Mouse (Mus musculus) heart, adult 2 months (tissue): ENCODE measurements around the gene Zfyve1. TPM values are rescaled to one million over a fixed set of nuclear protein-coding genes. Genes with fewer than 3 reads are reported as not detected.

Experiments used
- DNase-seq, 2 experiments: peaks; one replicate each; pipeline ENCODE4 v3.0.0; 2021
- H3K27ac ChIP-seq: fragments of 200-600 bp; 2 replicates; pipeline ENCODE4 v1.8.1; 2022
- H3K27me3 ChIP-seq: fragments of 200-500 bp; 2 replicates; pipeline ENCODE4 v1.6.1; 2012; ENCODE audit warnings: mild to moderate bottlenecking, low read length, inconsistent platforms, mixed read lengths; ENCODE audit not compliant: control insufficient read depth, insufficient read depth
- H3K36me3 ChIP-seq: fragments of 200-500 bp; 2 replicates; pipeline ENCODE4 v1.6.1; 2012; ENCODE audit warnings: low read length, inconsistent platforms; ENCODE audit not compliant: control insufficient read depth, insufficient read depth
- H3K4me1 ChIP-seq: fragments of 200-500 bp; 2 replicates; pipeline ENCODE4 v1.6.1; 2011; ENCODE audit warnings: low read length; ENCODE audit not compliant: control insufficient read depth, insufficient read depth
- H3K4me3 ChIP-seq: fragments of 200-600 bp; 2 replicates; pipeline ENCODE4 v1.8.1; 2022
- H3K79me2 ChIP-seq: fragments of 200-500 bp; replicated peaks from 2 replicates; pipeline ENCODE4 v1.6.1; 2012; ENCODE audit warnings: mild to moderate bottlenecking, inconsistent platforms, low read length, moderate library complexity, mixed read lengths; ENCODE audit not compliant: control insufficient read depth, insufficient read depth
- H3K9ac ChIP-seq: fragments of 200-500 bp; 2 replicates; pipeline ENCODE4 v1.6.1; 2012; ENCODE audit warnings: low read depth, mild to moderate bottlenecking, control low read depth, inconsistent platforms, low read length, mixed read lengths
- CTCF ChIP-seq: fragments of 200-600 bp; IDR thresholded peaks from 2 replicates; pipeline ENCODE4 v1.8.1; 2022; ENCODE audit warnings: antibody characterized with exemption, mild to moderate bottlenecking, moderate library complexity
- EP300 ChIP-seq: fragments of 200-500 bp; IDR thresholded peaks from 2 replicates; pipeline ENCODE4 v1.6.1; 2011; ENCODE audit warnings: low read depth, low read length, control low read depth; ENCODE audit not compliant: insufficient read depth
- POLR2A ChIP-seq: fragments of 200-500 bp; IDR thresholded peaks from 2 replicates; pipeline ENCODE4 v1.6.1; 2011; ENCODE audit warnings: mild to moderate bottlenecking, low read depth, low read length, control low read depth; ENCODE audit not compliant: insufficient read depth
- WGBS: fragments of 180-500 bp; shearing (Covaris S2); methylation state at CpG from one replicate; pipeline ENCODE4 v1.1.7; 2018; 5-methylcytosine and 5-hydroxymethylcytosine counted together
- intact Hi-C: fragments of 180-260 bp; cut with DNase I; formaldehyde crosslinking; loops from one replicate; pipeline ENCODE4 v1.15.1; 2025
- polyA plus RNA-seq: library from polyadenylated mRNA; depleted of rRNA; stranded (reverse); fragments of >200 nt; gene quantifications from 2 replicates; pipeline ENCODE4 v1.2.3, GENCODE M21; 2012
- total RNA-seq, 2 experiments: library from RNA; stranded (reverse); gene quantifications; 2 replicates each; pipeline ENCODE4 v1.2.3; 2021

Zfyve1 gene
- total and polyA plus RNA-seq, 3 experiments = 10.0 to 15.3 (median 13.4) TPM

DNA sequence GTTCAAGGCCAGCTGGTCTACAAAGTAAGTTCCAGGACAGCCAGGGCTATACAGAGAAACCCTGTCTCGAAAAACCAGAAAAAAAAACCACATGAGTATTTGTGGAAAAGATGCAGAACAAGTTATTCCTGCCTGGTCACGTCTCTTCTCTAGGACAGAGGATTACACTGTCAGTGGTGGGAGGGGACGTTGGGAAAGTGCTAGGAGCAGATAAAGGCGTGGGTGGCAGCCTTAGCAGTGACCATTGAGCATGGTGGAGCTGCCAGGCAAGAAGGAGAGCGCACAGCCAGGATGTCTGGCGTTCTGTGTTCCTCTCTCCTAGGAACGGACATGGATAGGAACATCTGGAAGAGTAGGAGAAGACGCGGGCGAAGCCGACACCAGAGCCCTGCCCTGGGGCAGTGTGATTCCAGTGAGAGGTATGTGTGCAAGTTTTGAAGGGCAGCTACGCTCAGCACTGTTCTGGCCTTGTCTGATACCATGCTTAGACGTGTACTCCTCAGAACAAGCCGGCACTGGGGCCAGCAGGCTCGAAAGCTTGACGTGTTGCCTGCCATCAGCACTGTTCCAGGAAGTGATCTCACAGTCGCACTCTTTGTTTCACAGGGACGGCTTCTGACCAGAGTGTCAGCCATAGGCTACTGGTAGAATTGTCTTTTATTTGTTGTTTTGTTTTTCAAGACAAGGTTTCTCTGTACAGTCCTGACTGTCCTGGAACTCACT is 71.0 kb downstream of the Zfyve1 start:
- Histone ChIP-seq H3K4me1 (peaks cover 2% of the 10 kb centered on the region; the same call in 1 of the 2 replicates), H3K9ac (no peak overlapping the region), H3K4me3 (no peak overlapping the region), H3K36me3 (no peaks in the 10 kb centered on the region), H3K27ac (no peak overlapping the region), H3K79me2 (no peaks in the 10 kb centered on the region), H3K27me3 (no peaks in the 10 kb centered on the region)
- TF ChIP-seq POLR2A = no peak
- DNase-seq = no peak
- WGBS = 42% methylated on average over 18 of the region's 18 CpGs
- intact Hi-C loops = no loop called here

DNA sequence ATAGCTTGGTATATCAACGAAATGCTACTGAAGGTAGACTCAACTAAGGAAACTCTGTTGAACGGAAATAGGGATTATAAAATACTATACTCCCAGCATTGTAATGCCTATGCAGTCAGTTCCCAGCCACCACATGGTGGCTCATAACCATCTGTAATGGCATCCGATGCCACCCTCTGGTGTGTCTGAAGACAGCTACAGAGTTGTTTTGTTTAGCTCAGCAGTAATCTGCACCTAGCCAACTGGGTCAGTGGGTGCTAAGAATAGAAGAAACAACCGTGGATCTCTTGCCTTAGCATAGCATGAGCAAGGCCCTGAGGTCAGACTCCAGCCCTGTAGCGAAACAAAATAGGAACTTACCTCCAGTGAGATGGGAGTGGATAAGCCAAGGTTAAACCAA is 72.7 kb downstream of the Zfyve1 start:
- Histone ChIP-seq H3K9ac (no peak overlapping the region), H3K79me2 (no peaks in the 10 kb centered on the region), H3K4me3 (no peak overlapping the region), H3K27me3 (no peaks in the 10 kb centered on the region), H3K27ac (peak overlapping the region; percentile 56), H3K36me3 (no peaks in the 10 kb centered on the region), H3K4me1 (peaks cover 2% of the 10 kb centered on the region; the same call in 1 of the 2 replicates)
- TF ChIP-seq CTCF (peak; percentile 50), POLR2A (no peak), EP300 (no peak)
- 59% methylated on average over 5 of the region's 5 CpGs for WGBS
- peak in 1 of 2 experiments; percentile 18 for DNase-seq
- intact Hi-C loops = loop anchor here (5.0 kb wide), 1 partner anchor 58 kb away; no protein-coding TSS in a partner anchor

DNA sequence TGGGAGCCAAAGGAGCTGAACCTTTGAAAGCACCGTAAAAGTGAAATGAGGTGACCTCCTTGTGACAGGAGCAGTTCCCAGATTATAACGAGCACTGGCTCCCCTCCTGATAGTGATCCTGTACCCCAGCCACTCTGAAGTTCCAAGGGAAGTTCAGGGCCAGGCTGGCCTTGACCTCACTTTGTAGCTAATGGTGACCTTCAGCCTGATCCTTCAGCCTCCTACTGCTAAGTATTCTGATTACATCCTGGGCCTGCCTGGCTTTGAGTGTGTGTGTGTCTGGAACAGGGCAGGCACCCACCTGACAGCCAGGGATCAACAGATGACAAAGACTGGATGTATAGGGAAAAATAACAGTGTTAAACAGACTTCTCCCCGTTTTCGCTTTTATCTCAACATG is 73.1 kb downstream of the Zfyve1 start:
- no peak for DNase-seq
- Histone ChIP-seq H3K9ac (no peak overlapping the region), H3K79me2 (no peaks in the 10 kb centered on the region), H3K36me3 (no peaks in the 10 kb centered on the region), H3K4me3 (no peak overlapping the region), H3K4me1 (peaks cover 2% of the 10 kb centered on the region; the same call in 1 of the 2 replicates), H3K27ac (peak overlapping the region; percentile 56), H3K27me3 (no peaks in the 10 kb centered on the region)
- intact Hi-C loops = loop anchor here (5.0 kb wide), 1 partner anchor 58 kb away; no protein-coding TSS in a partner anchor
- TF ChIP-seq EP300 (no peak), CTCF (no peak), POLR2A (no peak)
- 65% methylated on average over 4 of the region's 4 CpGs for WGBS

DNA sequence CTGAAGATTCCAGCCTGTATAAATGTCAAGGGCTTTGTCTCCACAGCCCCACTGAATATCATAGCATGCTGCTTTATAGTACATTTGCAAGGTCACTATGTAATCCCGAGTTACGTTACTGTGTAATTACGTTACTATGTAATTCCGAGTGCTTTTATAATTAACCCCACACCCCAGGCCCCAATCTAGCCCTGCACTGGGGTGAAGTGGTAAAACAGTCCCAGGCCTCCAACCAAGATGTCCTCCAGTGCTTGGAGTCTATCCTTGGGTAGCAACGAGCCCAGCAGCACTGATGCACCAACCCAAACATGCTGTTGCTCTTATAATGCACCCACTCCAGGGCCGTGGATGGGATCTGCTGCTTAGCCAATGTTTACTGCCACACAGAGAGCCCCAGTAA is 74.0 kb downstream of the Zfyve1 start:
- Histone ChIP-seq H3K36me3 (no peaks in the 10 kb centered on the region), H3K79me2 (no peaks in the 10 kb centered on the region), H3K4me1 (peaks cover 2% of the 10 kb centered on the region; the same call in 1 of the 2 replicates), H3K27ac (no peak overlapping the region), H3K27me3 (no peaks in the 10 kb centered on the region), H3K4me3 (no peak overlapping the region), H3K9ac (no peak overlapping the region)
- TF ChIP-seq EP300 = no peak
- no peak for TF ChIP-seq CTCF
- TF ChIP-seq POLR2A = no peak
- no peak for DNase-seq
- 92% methylated on average over 6 of the region's 6 CpGs for WGBS
- intact Hi-C loops = loop anchor here (5.0 kb wide), 1 partner anchor 59 kb away; no protein-coding TSS in a partner anchor

DNA sequence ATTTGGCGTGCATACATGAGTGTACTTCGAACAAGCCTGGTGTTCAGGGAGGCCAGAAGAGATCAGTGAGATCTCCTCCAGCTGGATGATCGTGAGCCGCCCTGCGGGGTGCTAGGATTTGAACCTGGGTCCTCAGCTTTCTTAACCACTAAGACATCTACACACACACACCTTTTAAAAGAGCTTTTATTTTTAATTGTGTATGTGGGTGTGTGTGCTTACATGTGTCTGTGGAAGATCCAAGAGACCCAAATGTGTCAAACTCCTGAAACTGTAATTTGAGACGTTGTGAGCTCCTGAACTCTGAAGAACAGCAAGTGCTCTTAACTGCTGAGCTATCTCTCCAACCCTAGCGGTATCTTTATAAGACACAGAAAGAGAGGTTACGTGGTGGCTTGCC is 75.9 kb downstream of the Zfyve1 start:
- no peaks in the 10 kb centered on the region for H3K79me2 ChIP-seq
- H3K4me1 ChIP-seq = peaks cover 2% of the 10 kb centered on the region; the same call in 1 of the 2 replicates
- 41% methylated on average over 8 of the region's 8 CpGs for WGBS
- H3K27ac ChIP-seq = no peak overlapping the region; the same call in 1 of the 2 replicates
- H3K4me3 ChIP-seq = peak overlapping the region; percentile 69
- H3K27me3 ChIP-seq = no peaks in the 10 kb centered on the region
- H3K9ac ChIP-seq = no peak overlapping the region
- H3K36me3 ChIP-seq = no peaks in the 10 kb centered on the region
- no peak for TF ChIP-seq POLR2A
- no peak for TF ChIP-seq EP300
- no peak for TF ChIP-seq CTCF
- DNase-seq = no peak
- intact Hi-C loops = loop anchor here (5.0 kb wide), 1 partner anchor 61 kb away; no protein-coding TSS in a partner anchor

DNA sequence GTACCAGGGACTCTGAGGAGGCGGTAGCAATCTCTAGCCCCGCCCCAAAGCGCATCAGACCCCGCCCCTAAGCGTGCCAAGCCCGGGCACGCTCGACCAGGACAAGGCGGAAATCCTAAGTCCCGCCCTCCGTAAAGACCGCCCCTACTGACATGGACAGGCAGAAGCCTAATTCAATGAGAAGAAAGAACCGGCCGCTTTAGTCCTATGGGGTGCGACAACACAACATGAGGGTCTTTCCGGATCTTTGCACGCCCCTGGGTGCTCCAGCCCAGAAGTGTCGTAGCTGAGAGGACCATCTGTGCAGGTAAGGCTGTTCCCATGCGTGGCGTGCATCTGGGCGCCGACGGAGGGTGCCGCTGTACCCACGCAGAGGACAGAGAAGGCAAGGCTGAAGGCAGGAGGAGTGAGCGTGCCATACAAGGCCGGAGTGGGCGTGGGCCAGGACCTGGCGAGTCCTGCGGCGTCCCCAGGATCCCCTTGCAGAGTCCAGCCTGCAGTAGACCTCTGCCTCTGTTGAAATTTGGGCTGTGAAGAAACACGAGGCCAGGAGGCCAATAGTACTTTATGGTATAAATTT is 76.6 kb downstream of the Zfyve1 start, which contains the start of gene Dcaf4:
Gene Dcaf4, plus strand, starts transcription at position 156 of the 580 bp plus-strand sequence.
- Histone ChIP-seq H3K9ac (peak within 1 kb of the TSS; percentile 79), H3K4me3 (peak within 1 kb of the TSS; percentile 69), H3K4me1 (peaks cover 2% of the 10 kb centered on the region; the same call in 1 of the 2 replicates), H3K79me2 (no peaks in the 10 kb centered on the region), H3K36me3 (no peaks in the 10 kb centered on the region), H3K27me3 (no peaks in the 10 kb centered on the region), H3K27ac (peak within 1 kb of the TSS; percentile 60)
- intact Hi-C loops = loop anchor here (5.0 kb wide), 1 partner anchor 62 kb away; no protein-coding TSS in a partner anchor
- TF ChIP-seq EP300 (no peak), CTCF (peak; percentile 41), POLR2A (peak; percentile 50; the same call in 1 of the 2 replicates)
- under 1% methylated on average over 32 of the region's 32 CpGs for WGBS
- DNase-seq = peak; percentile 96 to 98
